Mouse (Mus musculus): ENCODE results near the gene Shroom4. TPM values are rescaled to one million over a fixed set of nuclear protein-coding genes. Genes with fewer than 3 reads are reported as not detected.

The Shroom4 gene
- polyA plus RNA-seq (2014; fragmentation: Nextera tagmentation; extraction: Ambion mirVana), result 12.7 TPM in 2 replicates

GRCm38 (mm10) chrX:6399626-6400397 lies at the start of gene Shroom4:
Shroom4 (plus strand) TSS chrX:6399854.
- no peaks in the 10 kb centered on the region for H3K36me3 ChIP-seq (ENCODE audit: insufficient read depth)
- no peaks in the 10 kb centered on the region for H3K9me3 ChIP-seq (ENCODE audit: low read depth, low read length)
- H3K4me2 ChIP-seq, result peak within 1 kb of the TSS; percentile 58
- peak within 1 kb of the TSS; percentile 62 for H3K9ac ChIP-seq
- peak within 1 kb of the TSS; percentile 83 for H3K27ac ChIP-seq (ENCODE audit: low read depth)
- TF ChIP-seq CTCF (IDR thresholded peaks at IDR 0.05; ENCODE audit: low read depth), result no peak
- peak within 1 kb of the TSS; percentile 58 for H3K4me3 ChIP-seq (ENCODE audit: low read depth, low read length)
- 8% methylated on average over 50 of the region's 55 CpGs for WGBS
- H3K4me1 ChIP-seq (ENCODE audit: insufficient read depth), result no peaks in the 10 kb centered on the region
- DNase-seq, result peak; percentile 82
- H3K27me3 ChIP-seq (ENCODE audit: insufficient read depth, low read length), result no peaks in the 10 kb centered on the region
- ATAC-seq (ENCODE audit: insufficient read depth), result peak; percentile 97

DNA sequence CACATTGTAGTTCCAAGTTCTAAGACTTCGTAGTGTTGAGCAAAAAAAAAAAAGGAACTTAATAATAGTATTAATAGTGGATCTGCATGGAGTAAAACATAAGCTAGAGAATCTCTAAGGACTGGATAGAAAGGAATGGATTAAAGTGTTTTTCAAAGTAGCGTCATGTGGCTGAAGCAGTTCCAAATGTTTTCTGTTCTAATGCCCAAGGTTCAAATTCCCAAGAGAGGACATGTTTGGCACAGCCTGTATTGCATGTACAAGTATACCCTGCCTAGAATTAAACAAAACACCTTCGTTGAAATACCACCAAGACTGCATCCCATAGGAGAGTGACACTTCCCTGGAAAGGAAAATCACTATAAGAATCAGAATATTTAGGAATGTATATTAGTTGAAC lies 42.8 kb upstream of the Shroom4 start:
- no peak for ATAC-seq (ENCODE audit: insufficient read depth)

DNA sequence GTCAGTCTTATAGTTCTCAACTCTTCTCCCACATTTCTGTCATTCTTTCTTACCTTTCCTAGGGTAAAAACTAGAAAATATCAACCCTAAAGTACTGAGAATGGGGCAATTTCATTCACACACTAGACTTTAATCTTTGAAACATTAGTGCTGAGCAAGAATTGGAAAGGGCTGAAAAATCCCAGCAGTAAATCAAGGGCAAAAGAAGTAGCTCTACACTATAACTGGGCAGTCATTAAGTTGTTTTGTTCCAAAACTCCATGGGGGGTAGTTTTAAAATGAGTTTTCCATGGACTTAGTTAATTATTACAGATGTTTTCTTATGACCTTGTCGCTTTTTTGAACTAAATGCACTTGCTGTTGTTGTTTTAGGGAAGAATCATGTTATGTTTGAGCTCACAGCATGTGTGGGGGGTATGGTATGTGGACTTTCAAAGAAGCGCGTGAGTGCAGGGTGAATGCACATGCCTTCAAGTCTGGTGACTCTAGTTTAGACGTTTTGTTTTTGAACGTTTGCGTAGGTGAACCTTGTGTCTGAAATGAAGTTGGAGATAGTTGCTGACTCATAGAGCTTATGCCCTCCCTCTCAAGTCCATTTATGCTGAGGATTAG lies 42.0 kb upstream of the Shroom4 start:
- ATAC-seq (ENCODE audit: insufficient read depth) (no peak), DNase-seq (no peak)
- Histone ChIP-seq H3K36me3 (ENCODE audit: insufficient read depth) (no peaks in the 10 kb centered on the region), H3K9ac (no peak overlapping the region), H3K27me3 (ENCODE audit: insufficient read depth, low read length) (no peaks in the 10 kb centered on the region), H3K9me3 (ENCODE audit: low read depth, low read length) (no peaks in the 10 kb centered on the region), H3K4me3 (ENCODE audit: low read depth, low read length) (no peak overlapping the region), H3K4me1 (ENCODE audit: insufficient read depth) (no peaks in the 10 kb centered on the region), H3K4me2 (no peak overlapping the region), H3K27ac (ENCODE audit: low read depth) (no peak overlapping the region)
- 75% methylated on average over 6 of the region's 6 CpGs for WGBS
- TF ChIP-seq CTCF (IDR thresholded peaks at IDR 0.05; ENCODE audit: low read depth), result no peak

More for the DNA sequence above, 42.8 kb upstream of the Shroom4 start:
- no peak overlapping the region for H3K4me2 ChIP-seq
- H3K36me3 ChIP-seq (ENCODE audit: insufficient read depth), result no peaks in the 10 kb centered on the region
- H3K4me3 ChIP-seq (ENCODE audit: low read depth, low read length), result no peak overlapping the region
- H3K9me3 ChIP-seq (ENCODE audit: low read depth, low read length), result no peaks in the 10 kb centered on the region
- 81% methylated on average over 3 of the region's 3 CpGs for WGBS
- no peaks in the 10 kb centered on the region for H3K4me1 ChIP-seq (ENCODE audit: insufficient read depth)
- H3K9ac ChIP-seq, result no peak overlapping the region
- no peaks in the 10 kb centered on the region for H3K27me3 ChIP-seq (ENCODE audit: insufficient read depth, low read length)
- TF ChIP-seq CTCF (IDR thresholded peaks at IDR 0.05; ENCODE audit: low read depth), result no peak
- no peak for DNase-seq
- H3K27ac ChIP-seq (ENCODE audit: low read depth), result no peak overlapping the region

DNA sequence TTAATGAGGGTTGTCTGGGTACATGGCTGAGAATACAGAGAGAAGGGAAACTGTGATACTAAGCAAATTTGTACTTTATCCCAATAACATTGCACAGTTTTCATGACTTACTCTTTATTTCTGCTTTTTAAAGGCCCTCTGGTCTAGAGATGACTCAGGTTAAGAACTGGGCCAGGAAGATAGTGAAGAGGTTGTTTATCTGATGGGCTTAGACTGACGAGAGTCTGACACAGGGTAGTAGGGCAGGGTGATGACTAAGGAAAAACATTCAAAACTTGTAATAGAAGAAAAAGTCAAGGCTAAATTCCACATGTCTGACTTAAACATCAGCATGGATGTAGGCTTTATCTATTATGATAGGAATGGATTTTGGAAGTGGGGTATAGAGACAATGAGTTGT lies 30.8 kb upstream of the Shroom4 start:
- WGBS, result 39% methylated on average over 1 of the region's 1 CpGs

GRCm38 (mm10) chrX:6370706-6371105 lies 28.9 kb upstream of the Shroom4 start:
- no peak overlapping the region for H3K27ac ChIP-seq (ENCODE audit: low read depth)
- no peak overlapping the region for H3K9ac ChIP-seq
- DNase-seq, result no peak
- no peak for ATAC-seq (ENCODE audit: insufficient read depth)
- no peaks in the 10 kb centered on the region for H3K36me3 ChIP-seq (ENCODE audit: insufficient read depth)
- no peaks in the 10 kb centered on the region for H3K9me3 ChIP-seq (ENCODE audit: low read depth, low read length)
- 80% methylated on average over 3 of the region's 3 CpGs for WGBS
- H3K4me1 ChIP-seq (ENCODE audit: insufficient read depth), result no peaks in the 10 kb centered on the region
- H3K4me2 ChIP-seq, result no peak overlapping the region
- H3K27me3 ChIP-seq (ENCODE audit: insufficient read depth, low read length), result no peaks in the 10 kb centered on the region
- H3K4me3 ChIP-seq (ENCODE audit: low read depth, low read length), result no peak overlapping the region
- TF ChIP-seq CTCF (IDR thresholded peaks at IDR 0.05; ENCODE audit: low read depth), result no peak

More for the DNA sequence above, 30.8 kb upstream of the Shroom4 start:
- no peak for TF ChIP-seq CTCF (IDR thresholded peaks at IDR 0.05; ENCODE audit: low read depth)
- Histone ChIP-seq H3K4me3 (ENCODE audit: low read depth, low read length) (no peak overlapping the region), H3K9ac (no peak overlapping the region), H3K4me2 (no peak overlapping the region), H3K36me3 (ENCODE audit: insufficient read depth) (no peaks in the 10 kb centered on the region), H3K27ac (ENCODE audit: low read depth) (no peak overlapping the region), H3K4me1 (ENCODE audit: insufficient read depth) (no peaks in the 10 kb centered on the region), H3K9me3 (ENCODE audit: low read depth, low read length) (no peaks in the 10 kb centered on the region), H3K27me3 (ENCODE audit: insufficient read depth, low read length) (no peaks in the 10 kb centered on the region)
- no peak for DNase-seq
- no peak for ATAC-seq (ENCODE audit: insufficient read depth)

DNA sequence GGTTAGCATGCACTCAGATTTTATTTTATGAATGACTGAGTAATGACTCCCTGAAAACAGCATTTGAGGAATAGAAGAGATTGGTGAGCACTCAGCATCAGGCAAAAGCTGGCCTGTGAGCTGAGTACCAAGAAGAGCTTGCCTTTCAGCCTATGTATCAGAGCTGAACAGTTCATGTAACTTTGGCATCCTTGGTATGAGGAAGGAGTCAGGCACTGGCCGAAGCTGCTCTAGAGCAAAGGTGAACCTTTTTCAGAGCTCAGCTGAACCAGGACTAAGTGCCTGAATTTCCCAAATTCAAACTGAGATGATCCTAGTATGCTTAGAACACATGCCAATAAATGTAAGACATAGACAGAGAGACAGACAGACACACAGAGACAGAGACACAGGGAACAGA lies 5.8 kb upstream of the Shroom4 start:
- Histone ChIP-seq H3K36me3 (ENCODE audit: insufficient read depth) (no peaks in the 10 kb centered on the region), H3K9ac (no peak overlapping the region), H3K27ac (ENCODE audit: low read depth) (no peak overlapping the region), H3K9me3 (ENCODE audit: low read depth, low read length) (no peaks in the 10 kb centered on the region), H3K27me3 (ENCODE audit: insufficient read depth, low read length) (no peaks in the 10 kb centered on the region), H3K4me2 (no peak overlapping the region), H3K4me1 (ENCODE audit: insufficient read depth) (no peaks in the 10 kb centered on the region), H3K4me3 (ENCODE audit: low read depth, low read length) (no peak overlapping the region)
- 60% methylated on average over 1 of the region's 1 CpGs for WGBS
- no peak for TF ChIP-seq CTCF (IDR thresholded peaks at IDR 0.05; ENCODE audit: low read depth)
- no peak for DNase-seq
- ATAC-seq (ENCODE audit: insufficient read depth), result no peak

DNA sequence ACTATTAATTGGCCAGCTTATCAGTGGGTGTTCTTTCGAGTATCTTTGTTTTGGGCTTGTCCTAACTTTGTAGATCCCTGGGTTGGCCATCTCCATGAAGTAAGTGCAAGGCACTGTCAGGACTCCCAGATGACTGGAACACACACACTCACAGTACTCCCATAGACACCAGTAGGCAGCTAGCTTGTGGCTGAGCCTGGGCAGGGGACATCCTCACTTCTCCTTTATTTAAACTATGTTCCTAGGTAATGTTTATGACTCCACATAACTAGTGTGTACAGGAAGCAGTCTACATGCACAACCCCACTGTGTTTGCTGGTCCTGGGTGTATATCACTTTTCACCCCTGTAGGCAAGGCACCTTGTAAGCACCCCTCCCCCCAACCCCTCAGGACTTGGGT lies 461 bp upstream of the Shroom4 start:
- peak overlapping the region; percentile 58 for H3K4me3 ChIP-seq (ENCODE audit: low read depth, low read length)
- 29% methylated on average over 1 of the region's 1 CpGs for WGBS
- peak overlapping the region; percentile 76 for H3K27ac ChIP-seq (ENCODE audit: low read depth)
- H3K4me2 ChIP-seq, result peak overlapping the region; percentile 58
- H3K4me1 ChIP-seq (ENCODE audit: insufficient read depth), result no peaks in the 10 kb centered on the region
- DNase-seq, result no peak
- H3K9me3 ChIP-seq (ENCODE audit: low read depth, low read length), result no peaks in the 10 kb centered on the region
- H3K36me3 ChIP-seq (ENCODE audit: insufficient read depth), result no peaks in the 10 kb centered on the region
- no peaks in the 10 kb centered on the region for H3K27me3 ChIP-seq (ENCODE audit: insufficient read depth, low read length)
- no peak; the same call in 1 of the 2 replicates for ATAC-seq (ENCODE audit: insufficient read depth)
- TF ChIP-seq CTCF (IDR thresholded peaks at IDR 0.05; ENCODE audit: low read depth), result no peak
- peak overlapping the region; percentile 16; the same call in 1 of the 2 replicates for H3K9ac ChIP-seq

All from lung, embryonic 14.5 days (tissue).